24 mouse cellular contexts compared by ENCODE assay signal in genomic region chr2:84958588-84959264, GRCm38 (mm10). TPM values are rescaled to one million over a fixed set of nuclear protein-coding genes. Genes with fewer than 3 reads are reported as not detected.
"Had no signal": no experiment of that assay in that cellular context is flagged by ENCODE, and none has a peak within 500 bp of the region (broad histone marks: within the 10 kb centered on the region; RNA-seq: fewer than 3 reads in every experiment).

No protein-coding gene starts in this region.

- H3K9me3 ChIP-seq: liver, embryonic 13.5 days; midbrain, embryonic 12.5 days; midbrain, embryonic 15.5 days; neural tube, embryonic 12.5 days; neural tube, embryonic 15.5 days; stomach, embryonic 15.5 days had no signal

- H3K4me2 ChIP-seq: liver, embryonic 13.5 days; lung, embryonic 14.5 days; midbrain, embryonic 12.5 days; midbrain, embryonic 15.5 days; neural tube, embryonic 12.5 days; neural tube, embryonic 15.5 days; stomach, embryonic 15.5 days had no signal

- DNase-seq: kidney, adult 18-20 months; kidney, adult 9 months; kidney, postnatal 14 days; kidney, postnatal 4 days; liver, embryonic 13.5 days; lung, embryonic 14.5 days; right cerebral cortex, adult 18-20 months; right cerebral cortex, postnatal 14 days; right cerebral cortex, postnatal 4 days; thymus, postnatal 25 days had no signal

- H3K4me1 ChIP-seq: midbrain, embryonic 15.5 days; neural tube, embryonic 12.5 days; neural tube, embryonic 15.5 days; stomach, embryonic 15.5 days had no signal

- H3K4me3 ChIP-seq: liver, embryonic 13.5 days; midbrain, embryonic 12.5 days; midbrain, embryonic 15.5 days; neural tube, embryonic 12.5 days; neural tube, embryonic 15.5 days; stomach, embryonic 15.5 days had no signal

- H3K27me3 ChIP-seq: liver, embryonic 13.5 days; midbrain, embryonic 12.5 days; midbrain, embryonic 15.5 days; neural tube, embryonic 12.5 days; neural tube, embryonic 15.5 days; stomach, embryonic 15.5 days had no signal

- ATAC-seq: lung, postnatal 0 days; midbrain, embryonic 15.5 days had no signal

- H3K27ac ChIP-seq: liver, embryonic 13.5 days; macrophage; midbrain, embryonic 12.5 days; midbrain, embryonic 15.5 days; neural tube, embryonic 12.5 days; neural tube, embryonic 15.5 days; stomach, embryonic 15.5 days had no signal

- H3K9ac ChIP-seq: liver, embryonic 13.5 days; lung, embryonic 14.5 days; midbrain, embryonic 12.5 days; midbrain, embryonic 15.5 days; neural tube, embryonic 12.5 days; neural tube, embryonic 15.5 days; stomach, embryonic 15.5 days had no signal

- H3K36me3 ChIP-seq: midbrain, embryonic 12.5 days; midbrain, embryonic 15.5 days; neural tube, embryonic 12.5 days; neural tube, embryonic 15.5 days had no signal

RNA-seq across cellular contexts. Expression of gene Prg2, which starts 21.5 kb away (rescaled TPM):
- total RNA-seq: layer of hippocampus, adult 18-20 months; layer of hippocampus, postnatal 14 days; left cerebral cortex, postnatal 14 days had no signal
- polyA plus RNA-seq: kidney, embryonic 16.5 days; lung, embryonic 14.5 days; lung, postnatal 0 days; midbrain, embryonic 12.5 days had no signal

RNA-seq across cellular contexts. Expression of gene Prg3, which starts 29.3 kb away (rescaled TPM):
- total RNA-seq: layer of hippocampus, adult 18-20 months; layer of hippocampus, postnatal 14 days; left cerebral cortex, adult 8-10 months; left cerebral cortex, postnatal 14 days had no signal
- polyA plus RNA-seq: kidney, embryonic 16.5 days; limb, embryonic 11.5 days; limb, embryonic 14.5 days; lung, embryonic 14.5 days; lung, postnatal 0 days; macrophage; midbrain, embryonic 12.5 days; midbrain, embryonic 15.5 days; neural tube, embryonic 15.5 days had no signal
